Mouse (Mus musculus) C2C12 (cell line): ENCODE data around the gene Gm29609.

Experiments
- CTCF ChIP-seq: IDR thresholded peaks from one replicate; pipeline ENCODE4 v1.5.1; 2011; ENCODE audit not compliant: control insufficient read depth, insufficient read depth, insufficient read length
- FOSL1 ChIP-seq: IDR thresholded peaks from one replicate; pipeline ENCODE4 v1.8.0; 2011; ENCODE audit warnings: mild to moderate bottlenecking, low read length; ENCODE audit not compliant: poor library complexity, insufficient read depth, severe bottlenecking
- MYOG ChIP-seq: IDR thresholded peaks from one replicate; pipeline ENCODE4 v1.6.1; 2011; ENCODE audit not compliant: control insufficient read depth, insufficient read length; ENCODE audit errors: extremely low read depth

- TF ChIP-seq CTCF (no peak), FOSL1 (no peak), MYOG (no peak)
Observed at GRCm38 (mm10) chr5:31095711-31096480, 83.8 kb downstream of the Gm29609 start.
